Comparison of ENCODE assay signal across 9 mouse cellular contexts in genomic region chr5:45670894-45671494, GRCm38 (mm10). TPM values are rescaled to one million over a fixed set of nuclear protein-coding genes. Genes with fewer than 3 reads are reported as not detected.
A peak's percentile ranks its signal among the peaks of the same experiment; 100 is the strongest.
DNase-seq lines count a peak whose midpoint lies in the region; ATAC-seq lines count a peak whose summit lies in the region.
"Had no signal": no experiment of that assay in that cellular context is flagged by ENCODE, and none has a peak within 500 bp of the region (broad histone marks: within the 10 kb centered on the region; RNA-seq: fewer than 3 reads in every experiment).

No protein-coding gene starts in this region.

- no peak for DNase-seq in spleen, postnatal 14 days (ENCODE audit: low spot score in 2 of 2)
- DNase-seq in embryo, embryonic 9.5 days (ENCODE audit: extremely low spot score) = no peak
- DNase-seq: kidney, adult 11 months had no signal

- peak overlapping the region; percentile 88 for H3K4me2 ChIP-seq in forebrain, embryonic 13.5 days
- peak overlapping the region; percentile 85 for H3K4me2 ChIP-seq in limb, embryonic 13.5 days (replicated peaks)
- H3K4me2 ChIP-seq in stomach, embryonic 16.5 days (ENCODE audit: low read depth, low read length) = peak overlapping the region; percentile 72

- no peaks in the 10 kb centered on the region for H3K27me3 ChIP-seq in megakaryocyte, embryonic 14.5 days (replicated peaks)
- H3K27me3 ChIP-seq in forebrain, embryonic 13.5 days = no peaks in the 10 kb centered on the region
- H3K27me3 ChIP-seq in limb, embryonic 13.5 days = no peaks in the 10 kb centered on the region
- no peaks in the 10 kb centered on the region for H3K27me3 ChIP-seq in stomach, embryonic 16.5 days (ENCODE audit: control insufficient read depth, insufficient read depth, low read length)

- H3K27ac ChIP-seq in forebrain, embryonic 13.5 days = no peak overlapping the region
- no peak overlapping the region for H3K27ac ChIP-seq in limb, embryonic 13.5 days
- H3K27ac ChIP-seq in stomach, embryonic 16.5 days (ENCODE audit: low read length) = no peak overlapping the region

- H3K4me1 ChIP-seq in megakaryocyte, embryonic 14.5 days = peaks cover 17% of the 10 kb centered on the region
- peaks cover 21% of the 10 kb centered on the region for H3K4me1 ChIP-seq in forebrain, embryonic 13.5 days
- peaks cover 13% of the 10 kb centered on the region for H3K4me1 ChIP-seq in limb, embryonic 13.5 days
- peaks cover 12% of the 10 kb centered on the region for H3K4me1 ChIP-seq in stomach, embryonic 16.5 days (ENCODE audit: control insufficient read depth, insufficient read depth, low read length)

- H3K9ac ChIP-seq in forebrain, embryonic 13.5 days = peak overlapping the region; percentile 82
- no peak overlapping the region for H3K9ac ChIP-seq in limb, embryonic 13.5 days
- H3K9ac ChIP-seq in stomach, embryonic 16.5 days (ENCODE audit: low read length) = no peak overlapping the region

- H3K9me3 ChIP-seq in megakaryocyte, embryonic 14.5 days = no peaks in the 10 kb centered on the region
- no peaks in the 10 kb centered on the region for H3K9me3 ChIP-seq in forebrain, embryonic 13.5 days (replicated peaks)
- H3K9me3 ChIP-seq in limb, embryonic 13.5 days = no peaks in the 10 kb centered on the region
- H3K9me3 ChIP-seq in stomach, embryonic 16.5 days (replicated peaks; ENCODE audit: control insufficient read depth, low read length) = no peaks in the 10 kb centered on the region

- WGBS in forebrain, embryonic 13.5 days = 51% methylated on average over 5 of the region's 5 CpGs
- WGBS in limb, embryonic 13.5 days = 58% methylated on average over 5 of the region's 5 CpGs
- 40% methylated on average over 5 of the region's 5 CpGs for WGBS in stomach, embryonic 16.5 days

- no peak for ATAC-seq in megakaryocyte, adult 5-6 weeks (ENCODE audit: poor library complexity, severe bottlenecking)
- ATAC-seq in forebrain, embryonic 13.5 days = no peak
- ATAC-seq in limb, embryonic 13.5 days (ENCODE audit: low FRiP score, low read depth) = no peak
- no peak for ATAC-seq in stomach, embryonic 16.5 days (ENCODE audit: insufficient read depth, low FRiP score)

- peaks cover 17% of the 10 kb centered on the region for H3K36me3 ChIP-seq in megakaryocyte, embryonic 14.5 days (replicated peaks; ENCODE audit: low read length)
- peaks cover 8% of the 10 kb centered on the region; the same call in 1 of the 2 replicates for H3K36me3 ChIP-seq in forebrain, embryonic 13.5 days (ENCODE audit: poor library complexity, severe bottlenecking)
- peaks cover 5% of the 10 kb centered on the region for H3K36me3 ChIP-seq in limb, embryonic 13.5 days
- no peaks in the 10 kb centered on the region for H3K36me3 ChIP-seq in stomach, embryonic 16.5 days (ENCODE audit: control insufficient read depth, insufficient read depth, low read length)

- H3K4me3 ChIP-seq in megakaryocyte, embryonic 14.5 days (replicated peaks) = peak overlapping the region; percentile 93
- H3K4me3 ChIP-seq in forebrain, embryonic 13.5 days = peak overlapping the region; percentile 84
- peak overlapping the region; percentile 83 for H3K4me3 ChIP-seq in limb, embryonic 13.5 days
- peak overlapping the region; percentile 87 for H3K4me3 ChIP-seq in stomach, embryonic 16.5 days (replicated peaks; ENCODE audit: low read length)

RNA-seq across cellular contexts. Expression of gene Ncapg, which starts 1.3 kb away (rescaled TPM):
- polyA plus RNA-seq in megakaryocyte, embryonic 14.5 days (2012; ENCODE audit: insufficient read depth, low replicate concordance) = 0.83 TPM in 1 of 2 replicates, not detected in the other
- 93.3 and 99.1 TPM in 2 replicates for total RNA-seq in megakaryocyte, adult 5-6 weeks (2015)
- total RNA-seq in megakaryocyte, adult 5-6 weeks (2017) = 82.2 and 82.5 TPM in 2 replicates
- polyA plus RNA-seq in forebrain, embryonic 13.5 days (2015; fragmentation: Nextera tagmentation; extraction: Ambion mirVana) = 54.1 and 58.0 TPM in 2 replicates
- 48.2 and 49.7 TPM in 2 replicates for polyA plus RNA-seq in limb, embryonic 13.5 days (2015; fragmentation: Nextera tagmentation; extraction: Ambion mirVana)
- 41.2 and 44.2 TPM in 2 replicates for polyA plus RNA-seq in stomach, embryonic 16.5 days (2015; fragmentation: Nextera tagmentation; extraction: Ambion mirVana)

RNA-seq across cellular contexts. Expression of gene Fam184b, which starts 31.6 kb away (rescaled TPM):
- polyA plus RNA-seq in megakaryocyte, embryonic 14.5 days (2012; ENCODE audit: insufficient read depth, low replicate concordance) = 0.12 TPM in 1 of 2 replicates, not detected in the other
- total RNA-seq in megakaryocyte, adult 5-6 weeks (2015) = 0.36 TPM in 1 of 2 replicates, not detected in the other
- not detected in 2 replicates for total RNA-seq in megakaryocyte, adult 5-6 weeks (2017)
- polyA plus RNA-seq in forebrain, embryonic 13.5 days (2015; fragmentation: Nextera tagmentation; extraction: Ambion mirVana) = 3.2 and 3.6 TPM in 2 replicates
- polyA plus RNA-seq in limb, embryonic 13.5 days (2015; fragmentation: Nextera tagmentation; extraction: Ambion mirVana) = 2.1 and 2.6 TPM in 2 replicates
- polyA plus RNA-seq in stomach, embryonic 16.5 days (2015; fragmentation: Nextera tagmentation; extraction: Ambion mirVana) = 2.8 and 3.1 TPM in 2 replicates
- total RNA-seq: common myeloid progenitor, adult 5-6 weeks had no signal

Comparison
In these comparisons a context has a peak if more than half of its experiments do, and no peak if none do; other contexts are left out.
1. RNA of gene Ncapg, which starts 1.3 kb away (polyA plus RNA-seq): 54.1 to 58.0 TPM in forebrain, embryonic 13.5 days, 48.2 to 49.7 TPM in limb, embryonic 13.5 days and 41.2 to 44.2 TPM in stomach, embryonic 16.5 days; 0.83 TPM in megakaryocyte, embryonic 14.5 days; every median in the first group is over 10 times any median in the second.
2. Peak in every context shown above with its lines, with median percentiles within 50 percentile points of each other: H3K4me3 ChIP-seq and H3K4me2 ChIP-seq.